Mouse (Mus musculus) embryonic facial prominence, embryonic 10.5 days (tissue): Measurements from ENCODE around the gene Enox1. TPM values are rescaled to one million over a fixed set of nuclear protein-coding genes. Genes with fewer than 3 reads are reported as not detected.
A peak's percentile ranks its signal among the peaks of the same experiment; 100 is the strongest.

Experiments
- DNase-seq: peaks from one replicate; pipeline ENCODE4 v3.0.0-alpha.2; 2017; ENCODE audit warnings: low spot score
- H3K27ac ChIP-seq: fragments of 300-500 bp; sonication (generic); replicated peaks from 2 replicates; pipeline ENCODE4 v1.5.1; 2016; ENCODE audit warnings: mild to moderate bottlenecking
- H3K27me3 ChIP-seq: fragments of 300-500 bp; sonication (generic); replicated peaks from 2 replicates; pipeline ENCODE4 v1.6.1; 2016; ENCODE audit warnings: low read depth, mild to moderate bottlenecking; ENCODE audit not compliant: poor library complexity, severe bottlenecking
- H3K36me3 ChIP-seq: fragments of 300-500 bp; sonication (generic); replicated peaks from 2 replicates; pipeline ENCODE4 v1.6.1; 2016; ENCODE audit warnings: mild to moderate bottlenecking, moderate library complexity
- H3K4me1 ChIP-seq: fragments of 300-500 bp; sonication (generic); 2 replicates; pipeline ENCODE4 v1.6.1; 2016
- H3K4me3 ChIP-seq: fragments of 300-500 bp; sonication (generic); 2 replicates; pipeline ENCODE4 v1.5.1; 2016; ENCODE audit warnings: mild to moderate bottlenecking, moderate library complexity
- H3K9me3 ChIP-seq: fragments of 300-500 bp; sonication (generic); 2 replicates; pipeline ENCODE4 v1.6.1; 2016; ENCODE audit warnings: mild to moderate bottlenecking
- WGBS: fragments of 180-500 bp; shearing (Covaris S2); methylation state at CpG from one replicate; pipeline ENCODE4 v1.1.7; 2016; 5-methylcytosine and 5-hydroxymethylcytosine counted together
- polyA plus RNA-seq: library from polyadenylated mRNA; unstranded; fragments of >200 nt; fragmentation: Nextera tagmentation; extraction: Ambion mirVana; gene quantifications from 2 replicates; pipeline ENCODE4 v1.2.1, GENCODE M21; 2016

Enox1 gene
- polyA plus RNA-seq, 1 experiment from 2014 or later = 9.1 TPM

DNA sequence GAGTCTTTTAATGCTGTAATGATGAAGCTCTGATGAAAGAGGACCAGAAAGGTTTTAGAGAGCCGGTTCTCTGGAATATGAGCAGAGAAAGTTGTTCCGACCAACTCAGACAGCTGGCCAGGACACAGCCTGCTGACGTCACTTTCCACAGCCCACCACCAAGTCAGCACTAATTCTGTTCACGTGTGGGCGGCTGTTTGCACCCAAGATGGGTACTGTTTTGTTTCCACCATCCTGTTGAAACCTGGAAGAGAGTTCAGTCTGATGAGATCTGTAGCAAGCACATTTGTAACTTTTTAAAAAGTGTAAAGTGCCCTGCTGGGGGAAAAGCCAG is 424.3 kb downstream of the Enox1 start:
- no peaks in the 10 kb centered on the region for H3K9me3 ChIP-seq
- H3K27me3 ChIP-seq = no peaks in the 10 kb centered on the region
- H3K27ac ChIP-seq = peak overlapping the region; percentile 75
- no peaks in the 10 kb centered on the region for H3K36me3 ChIP-seq
- 30% methylated on average over 5 of the region's 5 CpGs for WGBS
- H3K4me1 ChIP-seq = peaks cover 56% of the 10 kb centered on the region
- no peak overlapping the region for H3K4me3 ChIP-seq
- peak; percentile 32 for DNase-seq

DNA sequence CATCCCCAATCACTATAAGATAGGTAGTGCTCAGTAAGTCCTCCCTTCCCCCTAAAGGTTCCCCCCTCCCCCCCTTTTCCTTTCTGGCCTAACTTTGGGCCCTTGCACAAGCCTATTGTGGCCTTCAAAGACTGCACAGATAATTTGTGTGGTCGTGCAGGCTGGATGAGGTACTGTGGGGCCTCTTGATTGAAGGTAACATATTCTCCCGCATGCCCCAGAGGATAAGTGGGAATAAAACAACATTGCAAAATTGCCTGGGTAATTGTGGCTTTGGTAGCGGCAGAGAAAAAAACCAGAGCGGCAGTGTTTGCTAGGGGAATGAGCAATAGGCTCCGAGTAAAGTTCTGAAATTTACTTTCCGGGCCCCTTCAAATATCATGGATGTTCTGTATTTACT is 425.1 kb downstream of the Enox1 start:
- Histone ChIP-seq H3K4me1 (peaks cover 61% of the 10 kb centered on the region), H3K27ac (peak overlapping the region; percentile 75), H3K9me3 (no peaks in the 10 kb centered on the region), H3K4me3 (no peak overlapping the region), H3K36me3 (no peaks in the 10 kb centered on the region), H3K27me3 (no peaks in the 10 kb centered on the region)
- 64% methylated on average over 6 of the region's 6 CpGs for WGBS
- no peak for DNase-seq

DNA sequence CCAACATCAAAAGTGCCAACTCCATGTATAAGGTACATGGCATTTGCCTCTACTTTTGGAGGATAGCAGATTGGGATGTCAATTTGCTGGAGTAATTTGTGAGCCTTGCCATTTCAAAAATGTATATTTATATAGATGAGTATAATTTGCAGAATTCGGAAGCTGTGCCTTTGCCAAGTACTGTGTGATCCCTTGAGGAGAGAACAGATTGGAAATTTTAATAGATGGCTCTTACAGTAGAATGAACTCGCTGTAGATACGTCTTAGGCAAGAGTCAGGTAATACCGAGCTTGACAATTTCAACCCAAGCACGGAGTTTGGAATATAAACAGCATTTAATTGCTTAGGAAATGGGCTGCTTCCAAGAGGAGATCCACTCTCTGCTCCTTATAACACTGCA is 427.9 kb downstream of the Enox1 start:
- Histone ChIP-seq H3K36me3 (no peaks in the 10 kb centered on the region), H3K27me3 (no peaks in the 10 kb centered on the region), H3K27ac (no peak overlapping the region), H3K9me3 (no peaks in the 10 kb centered on the region), H3K4me3 (no peak overlapping the region), H3K4me1 (peaks cover 52% of the 10 kb centered on the region)
- no peak for DNase-seq
- 83% methylated on average over 5 of the region's 5 CpGs for WGBS

DNA sequence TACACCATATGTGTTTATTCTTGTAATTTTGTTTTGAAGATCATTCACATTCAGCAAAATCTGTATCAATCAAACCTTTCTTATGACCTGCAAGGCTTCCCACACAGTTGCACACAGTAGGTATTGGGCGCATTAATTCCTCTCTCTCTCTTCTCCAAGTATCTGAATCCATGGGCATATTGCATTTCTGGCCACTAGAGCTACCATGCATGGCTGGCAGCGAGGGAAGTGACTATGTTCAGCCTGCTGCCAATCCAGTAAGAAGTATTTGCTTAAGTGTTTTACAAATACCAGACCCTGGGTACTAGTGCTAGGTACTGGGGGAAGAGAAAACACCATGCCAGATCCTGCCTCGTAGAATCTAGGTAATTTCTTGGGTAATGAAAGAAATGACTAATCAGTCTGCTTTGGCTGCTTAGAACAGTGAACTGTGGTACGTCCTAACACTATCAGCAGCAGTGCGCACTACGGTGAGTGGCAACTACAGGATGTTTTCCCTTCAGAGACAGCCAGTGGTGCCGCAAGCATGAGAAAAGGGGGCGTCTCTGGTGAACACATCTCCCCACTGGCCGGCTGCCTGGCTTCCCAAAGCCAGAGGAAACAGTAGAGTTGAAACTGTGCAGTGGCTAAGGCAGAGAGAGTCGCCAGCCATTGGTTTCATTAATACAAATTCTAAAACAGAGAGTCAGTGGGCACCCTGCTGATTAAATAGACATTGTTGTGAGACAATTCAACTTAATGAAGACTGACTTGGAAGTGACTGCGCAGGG is 428.7 kb downstream of the Enox1 start:
- Histone ChIP-seq H3K4me1 (peaks cover 46% of the 10 kb centered on the region), H3K4me3 (no peak overlapping the region), H3K9me3 (no peaks in the 10 kb centered on the region), H3K36me3 (no peaks in the 10 kb centered on the region), H3K27ac (no peak overlapping the region), H3K27me3 (no peaks in the 10 kb centered on the region)
- WGBS = 63% methylated on average over 11 of the region's 11 CpGs
- no peak for DNase-seq

DNA sequence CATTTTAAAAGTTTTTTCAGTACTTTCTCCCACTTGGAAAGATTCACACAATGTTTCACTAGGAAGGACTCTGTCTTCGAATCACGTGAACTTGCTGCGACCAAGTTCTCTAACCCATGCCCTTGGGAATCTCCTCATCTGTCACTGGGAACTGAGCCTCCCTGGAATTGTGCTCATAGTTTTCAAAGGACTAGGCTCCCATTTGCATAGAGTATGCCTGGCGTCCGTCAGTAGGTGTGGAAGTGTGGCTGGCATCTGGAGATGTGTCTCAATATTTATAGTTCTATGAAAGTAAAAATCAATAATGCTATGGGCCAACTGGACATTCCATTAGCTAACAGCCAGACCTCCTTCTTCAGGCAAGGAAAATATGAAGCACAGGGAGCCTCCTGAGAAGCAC is 429.5 kb downstream of the Enox1 start:
- no peak overlapping the region for H3K27ac ChIP-seq
- no peaks in the 10 kb centered on the region for H3K36me3 ChIP-seq
- no peak overlapping the region for H3K4me3 ChIP-seq
- no peak for DNase-seq
- H3K27me3 ChIP-seq = no peaks in the 10 kb centered on the region
- peaks cover 37% of the 10 kb centered on the region for H3K4me1 ChIP-seq
- H3K9me3 ChIP-seq = no peaks in the 10 kb centered on the region
- WGBS = 71% methylated on average over 5 of the region's 5 CpGs

DNA sequence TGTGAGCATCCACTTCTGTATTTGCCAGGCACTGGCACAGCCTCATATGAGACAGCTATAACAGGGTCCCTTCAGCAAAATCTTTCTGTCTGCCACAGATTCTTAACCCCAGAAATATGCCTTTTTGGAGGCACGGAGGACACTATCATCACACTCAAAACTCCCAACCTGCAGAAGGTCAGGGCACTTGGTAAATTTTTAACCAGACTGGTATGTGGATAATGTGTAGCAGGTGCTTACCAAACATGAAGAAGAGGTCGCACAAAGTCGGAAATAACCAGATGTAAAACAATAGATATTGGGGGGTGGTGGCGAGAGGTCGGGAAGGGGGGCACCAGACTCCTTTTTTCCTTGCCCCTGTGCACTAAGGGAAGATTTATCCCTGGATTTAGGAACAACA is 430.6 kb downstream of the Enox1 start:
- Histone ChIP-seq H3K27ac (no peak overlapping the region), H3K4me3 (no peak overlapping the region), H3K9me3 (no peaks in the 10 kb centered on the region), H3K27me3 (no peaks in the 10 kb centered on the region), H3K4me1 (peaks cover 26% of the 10 kb centered on the region), H3K36me3 (no peaks in the 10 kb centered on the region)
- no peak for DNase-seq
- 71% methylated on average over 5 of the region's 5 CpGs for WGBS

DNA sequence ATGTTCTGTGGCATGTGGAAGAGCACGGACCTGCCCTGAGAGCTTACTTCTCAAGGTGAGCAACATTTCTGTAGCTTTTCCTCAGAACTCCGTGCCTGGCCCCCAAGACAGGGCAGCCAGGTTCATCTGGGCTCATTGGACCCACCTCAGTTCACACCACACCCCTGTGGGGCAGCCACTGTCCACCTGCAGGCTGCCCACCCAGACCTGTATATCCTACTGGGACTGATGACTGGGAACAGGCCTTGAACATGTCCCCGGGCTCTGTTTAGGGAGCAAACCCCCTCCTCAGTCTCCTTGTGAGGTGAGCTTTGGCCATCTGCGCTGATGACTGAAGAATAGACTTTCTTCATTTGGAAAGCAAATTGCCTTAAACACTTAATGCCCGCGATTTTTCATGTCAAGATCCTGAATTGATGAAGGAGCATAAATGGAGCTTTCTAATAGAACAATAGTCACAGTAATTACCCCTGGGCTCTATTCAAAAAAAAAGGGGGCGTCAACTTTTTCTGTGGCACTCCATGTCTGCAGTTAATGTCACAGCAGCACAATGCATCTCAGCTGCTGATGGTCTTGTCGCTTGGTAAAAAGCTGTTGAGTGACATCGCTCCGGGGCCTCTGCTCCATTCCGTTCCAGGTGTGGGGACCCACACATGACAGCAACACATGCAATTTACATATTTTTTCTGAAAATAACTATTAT is 436.7 kb downstream of the Enox1 start:
- Histone ChIP-seq H3K27ac (no peak overlapping the region), H3K4me1 (0 out of 2 replicates have a peak, but pooled peaks cover 4% of the 10 kb centered on the region), H3K36me3 (no peaks in the 10 kb centered on the region), H3K27me3 (no peaks in the 10 kb centered on the region), H3K9me3 (no peaks in the 10 kb centered on the region), H3K4me3 (no peak overlapping the region)
- 81% methylated on average over 11 of the region's 11 CpGs for WGBS
- DNase-seq = no peak

DNA sequence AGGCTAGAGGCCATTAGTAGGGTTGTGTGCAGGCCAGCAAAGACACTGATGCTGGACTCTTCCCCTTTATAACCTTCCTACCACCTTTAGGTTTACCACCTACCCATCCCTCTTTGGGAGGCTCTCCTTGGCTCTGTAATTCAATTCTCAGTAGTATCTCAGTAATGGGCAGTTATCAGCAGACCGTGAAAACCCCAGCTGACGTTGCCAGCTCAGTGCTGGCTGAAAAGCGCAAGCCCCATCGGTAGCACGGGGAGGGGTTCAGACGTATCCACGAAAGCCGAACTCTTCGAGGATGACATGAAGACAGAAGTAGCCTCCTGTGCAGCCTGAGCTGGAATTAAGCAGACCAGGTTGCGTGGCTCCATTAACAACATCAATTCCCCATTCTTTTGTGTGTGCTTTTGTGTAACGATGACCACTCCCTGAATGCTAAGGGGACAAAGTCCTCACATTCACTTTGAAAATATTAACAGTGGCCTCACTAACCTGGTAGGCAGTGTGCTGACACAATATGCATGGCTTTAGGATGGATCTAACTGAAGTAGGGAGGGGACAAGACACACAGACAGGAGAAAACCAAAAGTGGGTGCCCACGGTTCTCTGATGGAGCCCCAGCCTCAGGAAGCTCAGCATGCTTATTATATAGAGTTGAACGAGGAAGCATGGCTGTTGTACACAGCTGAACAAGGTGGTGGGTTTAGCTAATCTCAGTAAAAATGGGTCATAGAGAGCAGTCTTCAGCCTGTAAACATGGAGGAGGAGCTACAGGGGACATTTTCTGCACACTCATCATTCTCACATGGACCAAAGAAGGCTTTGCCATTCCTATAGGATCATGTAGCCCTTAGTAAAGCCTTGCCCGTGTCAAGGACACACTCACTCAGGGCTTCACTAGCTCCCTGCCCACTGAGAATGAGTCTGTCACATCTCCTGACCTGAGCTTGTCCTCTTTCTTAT is 439.9 kb downstream of the Enox1 start:
- H3K4me3 ChIP-seq = no peak overlapping the region
- H3K27me3 ChIP-seq = no peaks in the 10 kb centered on the region
- no peaks in the 10 kb centered on the region for H3K4me1 ChIP-seq
- no peak for DNase-seq
- no peaks in the 10 kb centered on the region for H3K9me3 ChIP-seq
- H3K36me3 ChIP-seq = no peaks in the 10 kb centered on the region
- H3K27ac ChIP-seq = no peak overlapping the region
- 92% methylated on average over 14 of the region's 14 CpGs for WGBS

DNA sequence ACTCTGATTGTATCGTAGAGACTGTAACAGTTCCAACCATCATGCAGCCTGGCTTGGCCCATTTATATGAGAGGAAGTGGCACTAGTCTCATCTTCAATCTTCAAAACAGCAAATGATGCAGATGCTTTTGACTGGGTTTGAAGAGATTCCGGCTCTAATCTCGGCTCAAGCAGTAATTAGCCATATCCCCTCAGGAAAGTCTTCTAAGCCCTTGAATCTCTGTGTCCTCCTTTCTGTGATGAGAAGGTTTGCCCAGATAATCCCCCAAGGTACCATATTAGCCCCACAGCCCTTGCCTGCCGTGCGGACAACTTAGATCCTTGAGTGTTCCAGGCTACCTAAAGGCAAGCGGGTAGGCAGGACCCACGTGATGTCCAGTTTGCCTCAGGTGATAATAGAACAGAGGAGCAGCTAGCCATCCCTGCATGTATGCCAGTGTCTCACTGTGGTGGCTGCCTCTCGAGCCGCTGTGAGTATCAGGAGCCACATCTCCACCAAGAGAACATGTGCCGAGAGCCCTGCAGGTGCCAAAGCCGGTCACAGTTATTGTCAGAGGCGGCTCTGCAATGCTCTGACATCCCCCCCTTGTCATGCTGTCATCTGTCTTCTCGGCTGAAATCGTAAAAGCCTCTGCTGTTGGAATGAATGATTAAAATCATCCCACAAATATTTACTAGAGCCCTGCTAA is 442.6 kb downstream of the Enox1 start:
- H3K27ac ChIP-seq = no peak overlapping the region
- H3K9me3 ChIP-seq = no peaks in the 10 kb centered on the region
- no peak overlapping the region for H3K4me3 ChIP-seq
- no peak for DNase-seq
- WGBS = 79% methylated on average over 14 of the region's 14 CpGs
- no peaks in the 10 kb centered on the region for H3K4me1 ChIP-seq
- H3K36me3 ChIP-seq = no peaks in the 10 kb centered on the region
- no peaks in the 10 kb centered on the region for H3K27me3 ChIP-seq

DNA sequence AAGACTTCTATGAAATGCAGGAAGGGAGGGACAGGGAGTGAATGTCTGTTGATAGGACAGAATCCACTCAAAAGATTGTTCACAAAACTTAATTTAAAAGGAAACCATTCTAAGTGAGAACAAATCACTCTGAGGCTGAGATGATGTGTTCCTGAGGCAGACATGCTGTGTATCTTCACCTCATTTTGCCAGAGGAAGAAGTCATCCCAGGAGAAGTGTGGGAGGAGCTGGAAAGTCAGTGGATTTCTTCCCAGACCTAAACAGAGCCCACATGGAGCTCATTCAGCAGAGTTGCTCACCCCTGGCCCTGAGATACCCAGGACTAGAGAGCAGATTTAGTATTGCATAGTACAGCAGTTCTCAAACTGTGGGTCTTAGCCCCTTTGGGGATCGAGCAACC is 444.2 kb downstream of the Enox1 start:
- 86% methylated on average over 1 of the region's 1 CpGs for WGBS
- H3K36me3 ChIP-seq = no peaks in the 10 kb centered on the region

DNA sequence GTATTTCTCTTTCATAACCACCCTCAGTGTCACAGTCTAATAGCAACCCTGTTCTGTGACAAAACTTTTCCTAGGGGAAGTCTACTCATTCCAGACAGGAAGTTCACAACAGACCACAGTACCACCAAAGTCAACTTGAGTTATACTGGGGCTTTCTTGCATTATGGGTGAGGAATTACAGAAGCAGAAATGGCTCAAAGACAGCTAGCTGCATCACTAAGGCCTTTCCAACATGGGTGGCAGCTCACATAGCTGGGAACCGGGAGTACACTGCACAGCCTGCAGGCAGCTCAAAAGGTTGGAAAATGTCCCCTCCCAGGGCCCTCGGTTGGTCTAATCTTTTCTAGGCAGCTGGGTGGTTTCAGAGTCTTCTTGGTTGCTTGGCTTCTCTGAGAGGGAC is 444.9 kb downstream of the Enox1 start:
- DNase-seq = no peak
- WGBS = 95% methylated on average over 2 of the region's 2 CpGs

More for the DNA sequence above, 444.2 kb downstream of the Enox1 start:
- H3K4me3 ChIP-seq = no peak overlapping the region
- H3K27ac ChIP-seq = no peak overlapping the region
- no peak for DNase-seq
- no peaks in the 10 kb centered on the region for H3K9me3 ChIP-seq
- no peaks in the 10 kb centered on the region for H3K4me1 ChIP-seq
- no peaks in the 10 kb centered on the region for H3K27me3 ChIP-seq

DNA sequence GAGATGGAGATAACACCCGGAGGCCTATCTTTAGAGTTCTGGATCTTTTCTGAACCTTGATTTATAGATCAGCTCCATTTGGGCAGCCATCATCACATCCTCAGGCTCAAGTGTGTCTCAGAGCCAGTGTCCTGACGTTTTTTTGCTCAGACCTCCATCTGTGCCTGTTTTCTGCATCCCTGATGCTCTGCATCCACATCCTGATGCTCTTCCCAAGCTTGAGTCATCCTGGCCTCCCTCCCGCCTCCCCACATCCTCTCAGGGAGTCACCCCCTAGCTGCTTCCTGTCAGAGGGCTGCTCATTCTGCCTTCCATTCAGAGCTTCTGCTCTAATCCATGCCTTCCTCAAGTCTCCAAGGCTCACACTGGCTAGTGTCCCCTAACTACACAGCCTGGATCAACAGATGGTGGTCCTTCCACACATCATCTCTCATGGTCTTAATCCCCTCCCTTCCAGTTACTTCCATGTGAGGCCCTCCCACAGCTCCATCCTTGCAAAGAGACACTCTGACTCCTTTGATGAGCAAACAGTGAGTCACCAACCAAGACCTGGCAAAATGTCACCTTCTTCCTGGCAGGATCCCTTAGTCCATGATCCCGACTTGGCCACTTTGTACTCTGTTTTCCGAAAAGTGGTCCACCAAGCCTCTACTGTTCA is 451.7 kb downstream of the Enox1 start:
- no peak for DNase-seq
- H3K4me3 ChIP-seq = no peak overlapping the region
- no peaks in the 10 kb centered on the region for H3K27me3 ChIP-seq
- H3K9me3 ChIP-seq = no peaks in the 10 kb centered on the region
- no peaks in the 10 kb centered on the region for H3K36me3 ChIP-seq
- 83% methylated on average over 5 of the region's 5 CpGs for WGBS
- H3K27ac ChIP-seq = no peak overlapping the region
- no peaks in the 10 kb centered on the region for H3K4me1 ChIP-seq

More for the DNA sequence above, 444.9 kb downstream of the Enox1 start:
- Histone ChIP-seq H3K36me3 (no peaks in the 10 kb centered on the region), H3K4me3 (no peak overlapping the region), H3K4me1 (no peaks in the 10 kb centered on the region), H3K27me3 (no peaks in the 10 kb centered on the region), H3K9me3 (no peaks in the 10 kb centered on the region), H3K27ac (no peak overlapping the region)
